Mouse (Mus musculus) heart, embryonic 15.5 days (tissue): ENCODE results near the gene Cdyl. TPM values are rescaled to one million over a fixed set of nuclear protein-coding genes. Genes with fewer than 3 reads are reported as not detected.

Source experiments
- ATAC-seq: fragments of 200-750 bp; cut with Nextera tagmentation; replicated peaks from 2 replicates; pipeline ENCODE4 v1.8.0; 2017; ENCODE audit warnings: low read depth, moderate TSS enrichment; ENCODE audit not compliant: insufficient number of reproducible peaks, insufficient read depth, low FRiP score
- H3K27ac ChIP-seq: fragments of 300-500 bp; sonication (generic); 2 replicates; pipeline ENCODE4 v1.5.1; 2015; ENCODE audit warnings: mild to moderate bottlenecking, inconsistent platforms
- H3K27me3 ChIP-seq: fragments of 300-500 bp; sonication (generic); 2 replicates; pipeline ENCODE4 v1.6.1; 2015; ENCODE audit warnings: inconsistent platforms
- H3K36me3 ChIP-seq: fragments of 300-500 bp; sonication (generic); 2 replicates; pipeline ENCODE4 v1.6.1; 2015; ENCODE audit warnings: mild to moderate bottlenecking, inconsistent platforms
- H3K4me1 ChIP-seq: fragments of 300-500 bp; sonication (generic); replicated peaks from 2 replicates; pipeline ENCODE4 v1.6.1; 2015; ENCODE audit warnings: inconsistent platforms
- H3K4me2 ChIP-seq: fragments of 300-500 bp; sonication (generic); 2 replicates; pipeline ENCODE4 v1.6.1; 2015; ENCODE audit warnings: inconsistent platforms, mild to moderate bottlenecking, moderate library complexity
- H3K4me3 ChIP-seq: fragments of 300-500 bp; sonication (generic); 2 replicates; pipeline ENCODE4 v1.5.1; 2015; ENCODE audit warnings: mild to moderate bottlenecking, inconsistent platforms
- H3K9ac ChIP-seq: fragments of 300-500 bp; sonication (generic); 2 replicates; pipeline ENCODE4 v1.6.1; 2015; ENCODE audit warnings: mild to moderate bottlenecking, inconsistent platforms
- H3K9me3 ChIP-seq: fragments of 300-500 bp; sonication (generic); replicated peaks from 2 replicates; pipeline ENCODE4 v1.6.1; 2016; ENCODE audit warnings: inconsistent platforms
- WGBS: fragments of 180-500 bp; shearing (Covaris S2); methylation state at CpG from one replicate; pipeline ENCODE4 v1.1.7; 2015; ENCODE audit warnings: mixed read lengths; 5-methylcytosine and 5-hydroxymethylcytosine counted together
- polyA plus RNA-seq: library from polyadenylated mRNA; unstranded; fragments of >200 nt; fragmentation: Nextera tagmentation; extraction: Ambion mirVana; gene quantifications from 2 replicates; pipeline ENCODE4 v1.2.1, GENCODE M21; 2015

Gene Cdyl
- polyA plus RNA-seq, 1 experiment from 2014 or later: 10.0 TPM

GRCm38 (mm10) chr13:35843383-35843782, 183.8 kb downstream of the Cdyl start:
- no peak overlapping the region for H3K4me2 ChIP-seq
- peak overlapping the region; percentile 47; the same call in 1 of the 2 replicates for H3K27ac ChIP-seq
- no peaks in the 10 kb centered on the region for H3K9me3 ChIP-seq
- H3K4me3 ChIP-seq: no peak overlapping the region
- 43% methylated on average over 7 of the region's 7 CpGs for WGBS
- H3K36me3 ChIP-seq: no peaks in the 10 kb centered on the region
- H3K27me3 ChIP-seq: no peaks in the 10 kb centered on the region
- H3K4me1 ChIP-seq: peaks cover 21% of the 10 kb centered on the region
- ATAC-seq: 0 out of 2 replicates have a peak, but pooled peaks have one; percentile 40
- no peak overlapping the region for H3K9ac ChIP-seq

- H3K9me3 ChIP-seq: no peaks in the 10 kb centered on the region
- no peak for ATAC-seq
- H3K9ac ChIP-seq: no peak overlapping the region
- H3K27me3 ChIP-seq: no peaks in the 10 kb centered on the region
- no peak overlapping the region for H3K27ac ChIP-seq
- 45% methylated on average over 3 of the region's 3 CpGs for whole genome bisulfite sequencing
- H3K4me3 ChIP-seq: no peak overlapping the region
- H3K4me1 ChIP-seq: peaks cover 24% of the 10 kb centered on the region
- no peak overlapping the region for H3K4me2 ChIP-seq
- H3K36me3 ChIP-seq: no peaks in the 10 kb centered on the region
These were observed 185.7 kb downstream of the Cdyl start for GRCm38 (mm10) chr13:35845306-35845705.

- no peak for ATAC-seq
- Histone ChIP-seq H3K4me3 (no peak overlapping the region), H3K4me1 (peaks cover 17% of the 10 kb centered on the region), H3K27me3 (no peaks in the 10 kb centered on the region), H3K27ac (no peak overlapping the region), H3K4me2 (no peak overlapping the region), H3K9ac (no peak overlapping the region), H3K9me3 (no peaks in the 10 kb centered on the region), H3K36me3 (no peaks in the 10 kb centered on the region)
- WGBS: 61% methylated on average over 3 of the region's 3 CpGs
These were observed 189.1 kb downstream of the Cdyl start for GRCm38 (mm10) chr13:35848694-35849093.

GRCm38 (mm10) chr13:35851581-35851980, 191.9 kb downstream of the Cdyl start:
- no peaks in the 10 kb centered on the region for H3K27me3 ChIP-seq
- peaks cover 3% of the 10 kb centered on the region; the same call in 1 of the 2 replicates for H3K4me1 ChIP-seq
- no peak overlapping the region for H3K27ac ChIP-seq
- no peaks in the 10 kb centered on the region for H3K36me3 ChIP-seq
- 93% methylated on average over 6 of the region's 6 CpGs for WGBS
- H3K9ac ChIP-seq: no peak overlapping the region
- H3K9me3 ChIP-seq: no peaks in the 10 kb centered on the region
- no peak for ATAC-seq
- no peak overlapping the region for H3K4me3 ChIP-seq
- H3K4me2 ChIP-seq: no peak overlapping the region

- Histone ChIP-seq H3K27ac (no peak overlapping the region), H3K4me3 (no peak overlapping the region), H3K27me3 (no peaks in the 10 kb centered on the region), H3K4me1 (peaks cover 3% of the 10 kb centered on the region; the same call in 1 of the 2 replicates), H3K9ac (no peak overlapping the region), H3K36me3 (no peaks in the 10 kb centered on the region), H3K9me3 (no peaks in the 10 kb centered on the region), H3K4me2 (no peak overlapping the region)
- WGBS: 89% methylated on average over 2 of the region's 2 CpGs
- ATAC-seq: no peak
These were observed 193.4 kb downstream of the Cdyl start for GRCm38 (mm10) chr13:35852851-35853575.

- Histone ChIP-seq H3K4me1 (peaks cover 9% of the 10 kb centered on the region), H3K36me3 (no peaks in the 10 kb centered on the region; the same call in 1 of the 2 replicates), H3K4me3 (no peak overlapping the region), H3K4me2 (no peak overlapping the region), H3K9me3 (no peaks in the 10 kb centered on the region), H3K27me3 (no peaks in the 10 kb centered on the region), H3K9ac (no peak overlapping the region), H3K27ac (no peak overlapping the region)
- WGBS: 80% methylated on average over 7 of the region's 7 CpGs
- ATAC-seq: no peak
These were observed 197.9 kb downstream of the Cdyl start for GRCm38 (mm10) chr13:35857486-35857885.

- Histone ChIP-seq H3K36me3 (peaks cover 13% of the 10 kb centered on the region; the same call in 1 of the 2 replicates), H3K4me3 (no peak overlapping the region), H3K4me2 (no peak overlapping the region), H3K27ac (peak overlapping the region; percentile 31; the same call in 1 of the 2 replicates), H3K27me3 (no peaks in the 10 kb centered on the region), H3K4me1 (peaks cover 9% of the 10 kb centered on the region; the same call in 1 of the 2 replicates), H3K9me3 (no peaks in the 10 kb centered on the region), H3K9ac (no peak overlapping the region)
- 26% methylated on average over 8 of the region's 8 CpGs for WGBS
- 0 out of 2 replicates have a peak, but pooled peaks have one; percentile 60 for ATAC-seq
These were observed 201.3 kb downstream of the Cdyl start for GRCm38 (mm10) chr13:35860916-35861315.

- H3K4me1 ChIP-seq: peaks cover 11% of the 10 kb centered on the region; the same call in 1 of the 2 replicates
- no peak overlapping the region for H3K4me3 ChIP-seq
- no peaks in the 10 kb centered on the region for H3K9me3 ChIP-seq
- no peak overlapping the region for H3K9ac ChIP-seq
- H3K27me3 ChIP-seq: no peaks in the 10 kb centered on the region
- 84% methylated on average over 8 of the region's 8 CpGs for WGBS
- peaks cover 7% of the 10 kb centered on the region; the same call in 1 of the 2 replicates for H3K36me3 ChIP-seq
- H3K27ac ChIP-seq: no peak overlapping the region
- ATAC-seq: no peak
- no peak overlapping the region for H3K4me2 ChIP-seq
These were observed 211.0 kb downstream of the Cdyl start for GRCm38 (mm10) chr13:35870659-35871058.

- Histone ChIP-seq H3K4me3 (no peak overlapping the region), H3K27ac (no peak overlapping the region), H3K4me1 (peaks cover 11% of the 10 kb centered on the region; the same call in 1 of the 2 replicates), H3K36me3 (peaks cover 7% of the 10 kb centered on the region; the same call in 1 of the 2 replicates), H3K4me2 (no peak overlapping the region), H3K9ac (no peak overlapping the region), H3K9me3 (no peaks in the 10 kb centered on the region), H3K27me3 (no peaks in the 10 kb centered on the region)
- WGBS: 59% methylated on average over 3 of the region's 3 CpGs
- ATAC-seq: no peak
These were observed 211.5 kb downstream of the Cdyl start for GRCm38 (mm10) chr13:35871107-35871506.

GRCm38 (mm10) chr13:35875396-35875795, 215.8 kb downstream of the Cdyl start:
- ATAC-seq: no peak
- H3K4me1 ChIP-seq: peaks cover 4% of the 10 kb centered on the region; the same call in 1 of the 2 replicates
- no peak overlapping the region for H3K4me3 ChIP-seq
- no peaks in the 10 kb centered on the region for H3K9me3 ChIP-seq
- H3K4me2 ChIP-seq: no peak overlapping the region
- no peaks in the 10 kb centered on the region for H3K27me3 ChIP-seq
- no peak overlapping the region for H3K27ac ChIP-seq
- H3K36me3 ChIP-seq: peaks cover 7% of the 10 kb centered on the region; the same call in 1 of the 2 replicates
- WGBS: 90% methylated on average over 5 of the region's 5 CpGs
- H3K9ac ChIP-seq: no peak overlapping the region

GRCm38 (mm10) chr13:35878282-35878681, 218.6 kb downstream of the Cdyl start:
- Histone ChIP-seq H3K27ac (no peak overlapping the region), H3K4me3 (no peak overlapping the region), H3K4me1 (no peaks in the 10 kb centered on the region; the same call in 1 of the 2 replicates), H3K36me3 (peaks cover 7% of the 10 kb centered on the region; the same call in 1 of the 2 replicates), H3K4me2 (no peak overlapping the region), H3K9me3 (no peaks in the 10 kb centered on the region), H3K9ac (no peak overlapping the region), H3K27me3 (no peaks in the 10 kb centered on the region)
- WGBS: 42% methylated on average over 1 of the region's 1 CpGs
- no peak for ATAC-seq
